Mouse (Mus musculus) stomach, postnatal 0 days (tissue): ENCODE measurements around the gene Fam83g. TPM values are rescaled to one million over a fixed set of nuclear protein-coding genes. Genes with fewer than 3 reads are reported as not detected.

Experiments
- ATAC-seq: fragments of 200-750 bp; cut with Nextera tagmentation; 2 replicates; pipeline ENCODE4 v1.8.0; 2017; ENCODE audit not compliant: low FRiP score, low TSS enrichment
- DNase-seq: peaks from one replicate; pipeline ENCODE4 v3.0.0-alpha.2; 2016; ENCODE audit warnings: low spot score
- H3K27ac ChIP-seq: fragments of 300-500 bp; sonication (generic); replicated peaks from 2 replicates; pipeline ENCODE4 v1.5.1; 2014; ENCODE audit warnings: mild to moderate bottlenecking, control low read depth
- H3K27me3 ChIP-seq: fragments of 300-500 bp; sonication (generic); 2 replicates; pipeline ENCODE4 v1.6.1; 2014; ENCODE audit warnings: low read length; ENCODE audit not compliant: control insufficient read depth, insufficient read depth
- H3K36me3 ChIP-seq: fragments of 300-500 bp; sonication (generic); 2 replicates; pipeline ENCODE4 v1.6.1; 2014; ENCODE audit warnings: low read length, mixed read lengths; ENCODE audit not compliant: control insufficient read depth, insufficient read depth
- H3K4me1 ChIP-seq: fragments of 300-500 bp; sonication (generic); replicated peaks from 2 replicates; pipeline ENCODE4 v1.6.1; 2014; ENCODE audit warnings: antibody characterized with exemption; ENCODE audit not compliant: control insufficient read depth, insufficient read depth
- H3K4me2 ChIP-seq: fragments of 300-500 bp; sonication (generic); replicated peaks from 2 replicates; pipeline ENCODE4 v1.6.1; 2014; ENCODE audit warnings: low read depth, mild to moderate bottlenecking, control low read depth, moderate library complexity
- H3K4me3 ChIP-seq: fragments of 300-500 bp; sonication (generic); 2 replicates; pipeline ENCODE4 v1.5.1; 2014; ENCODE audit warnings: low read depth, low read length, control low read depth
- H3K9ac ChIP-seq: fragments of 300-500 bp; sonication (generic); 2 replicates; pipeline ENCODE4 v1.6.1; 2014; ENCODE audit warnings: mild to moderate bottlenecking, low read length, control low read depth, mixed read lengths
- H3K9me3 ChIP-seq: fragments of 300-500 bp; sonication (generic); 2 replicates; pipeline ENCODE4 v1.6.1; 2016; ENCODE audit warnings: low read length; ENCODE audit not compliant: control insufficient read depth
- CTCF ChIP-seq: IDR thresholded peaks from 2 replicates; pipeline ENCODE4 v1.5.1; 2016; ENCODE audit warnings: antibody characterized with exemption, low read depth, mild to moderate bottlenecking, moderate library complexity
- EP300 ChIP-seq: optimal IDR thresholded peaks from 2 replicates; pipeline ENCODE3; 2016; ENCODE audit warnings: antibody characterized with exemption
- WGBS: fragments of 180-500 bp; shearing (Covaris S2); extraction: QIAGEN DNeasy Blood & Tissue Kit; methylation state at CpG from one replicate; pipeline ENCODE4 v1.1.7; 2014; 5-methylcytosine and 5-hydroxymethylcytosine counted together
- polyA plus RNA-seq: library from polyadenylated mRNA; unstranded; fragments of >200 nt; fragmentation: Nextera tagmentation; extraction: Ambion mirVana; gene quantifications from 2 replicates; pipeline ENCODE4 v1.2.1, GENCODE M21; 2015

The Fam83g gene
- polyA plus RNA-seq, 1 experiment from 2014 or later: 4.5 TPM

- Histone ChIP-seq H3K9ac (no peak overlapping the region), H3K36me3 (peaks cover 7% of the 10 kb centered on the region; the same call in 1 of the 2 replicates), H3K9me3 (no peaks in the 10 kb centered on the region), H3K4me2 (no peak overlapping the region), H3K27ac (no peak overlapping the region), H3K4me3 (no peak overlapping the region), H3K27me3 (no peaks in the 10 kb centered on the region), H3K4me1 (no peaks in the 10 kb centered on the region)
- ATAC-seq: no peak
- WGBS: 88% methylated on average over 7 of the region's 7 CpGs
- TF ChIP-seq EP300 (no peak), CTCF (no peak)
- no peak for DNase-seq
Observed at GRCm38 (mm10) chr11:61732672-61733071, 48.8 kb downstream of the Fam83g start.

- Histone ChIP-seq H3K9me3 (no peaks in the 10 kb centered on the region), H3K36me3 (peaks cover 14% of the 10 kb centered on the region; the same call in 1 of the 2 replicates)
- DNase-seq: no peak
Observed at GRCm38 (mm10) chr11:61737290-61737689, 53.4 kb downstream of the Fam83g start.

GRCm38 (mm10) chr11:61740500-61740899 lies 56.6 kb downstream of the Fam83g start:
- Histone ChIP-seq H3K9ac (no peak overlapping the region), H3K27ac (no peak overlapping the region), H3K4me1 (no peaks in the 10 kb centered on the region), H3K4me2 (no peak overlapping the region), H3K4me3 (no peak overlapping the region), H3K36me3 (peaks cover 14% of the 10 kb centered on the region; the same call in 1 of the 2 replicates), H3K27me3 (no peaks in the 10 kb centered on the region), H3K9me3 (no peaks in the 10 kb centered on the region)
- WGBS: 96% methylated on average over 1 of the region's 1 CpGs
- DNase-seq (no peak), ATAC-seq (no peak)
- peak; percentile 22 for TF ChIP-seq CTCF
- TF ChIP-seq EP300: no peak

More at GRCm38 (mm10) chr11:61737290-61737689, 53.4 kb downstream of the Fam83g start:
- no peak for ATAC-seq
- Histone ChIP-seq H3K9ac (no peak overlapping the region), H3K4me3 (no peak overlapping the region), H3K27ac (no peak overlapping the region), H3K4me2 (no peak overlapping the region), H3K4me1 (no peaks in the 10 kb centered on the region), H3K27me3 (no peaks in the 10 kb centered on the region)
- no peak for TF ChIP-seq EP300
- TF ChIP-seq CTCF: no peak
- WGBS: 93% methylated on average over 1 of the region's 1 CpGs

DNA sequence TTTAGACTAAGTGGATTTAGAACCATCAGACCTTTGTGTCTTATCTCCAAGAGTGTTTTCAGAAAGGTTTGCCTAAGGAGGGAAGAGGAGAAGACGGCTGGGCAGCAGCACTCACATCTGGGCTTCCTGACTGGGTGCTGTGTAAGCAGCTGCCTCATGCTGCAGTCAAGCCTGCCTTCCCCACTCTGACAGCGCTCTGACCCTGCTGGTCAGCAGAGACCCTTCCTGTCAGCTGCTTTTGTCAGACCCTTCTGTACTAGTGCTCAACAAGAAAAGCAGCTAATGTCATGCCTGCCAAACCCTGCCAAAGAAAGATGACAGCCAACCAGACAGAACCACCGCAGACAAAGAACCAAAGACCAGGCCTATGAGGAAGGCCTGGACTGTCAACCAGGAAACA lies 59.9 kb downstream of the Fam83g start:
- no peaks in the 10 kb centered on the region for H3K4me1 ChIP-seq
- H3K9ac ChIP-seq: no peak overlapping the region
- DNase-seq (no peak), ATAC-seq (no peak)
- H3K27ac ChIP-seq: no peak overlapping the region
- no peaks in the 10 kb centered on the region for H3K9me3 ChIP-seq
- TF ChIP-seq EP300 (no peak), CTCF (no peak)
- H3K27me3 ChIP-seq: no peaks in the 10 kb centered on the region
- no peak overlapping the region for H3K4me2 ChIP-seq
- H3K36me3 ChIP-seq: peaks cover 10% of the 10 kb centered on the region
- 74% methylated on average over 3 of the region's 3 CpGs for WGBS
- H3K4me3 ChIP-seq: no peak overlapping the region

- Histone ChIP-seq H3K27ac (no peak overlapping the region), H3K27me3 (no peaks in the 10 kb centered on the region), H3K4me1 (no peaks in the 10 kb centered on the region), H3K9me3 (no peaks in the 10 kb centered on the region), H3K4me3 (no peak overlapping the region), H3K36me3 (peaks cover 10% of the 10 kb centered on the region), H3K4me2 (no peak overlapping the region), H3K9ac (no peak overlapping the region)
- 74% methylated on average over 3 of the region's 3 CpGs for WGBS
- no peak for DNase-seq
- ATAC-seq: no peak
- no peak for TF ChIP-seq EP300
- TF ChIP-seq CTCF: peak; percentile 48
Observed at GRCm38 (mm10) chr11:61744460-61744859, 60.6 kb downstream of the Fam83g start.

DNA sequence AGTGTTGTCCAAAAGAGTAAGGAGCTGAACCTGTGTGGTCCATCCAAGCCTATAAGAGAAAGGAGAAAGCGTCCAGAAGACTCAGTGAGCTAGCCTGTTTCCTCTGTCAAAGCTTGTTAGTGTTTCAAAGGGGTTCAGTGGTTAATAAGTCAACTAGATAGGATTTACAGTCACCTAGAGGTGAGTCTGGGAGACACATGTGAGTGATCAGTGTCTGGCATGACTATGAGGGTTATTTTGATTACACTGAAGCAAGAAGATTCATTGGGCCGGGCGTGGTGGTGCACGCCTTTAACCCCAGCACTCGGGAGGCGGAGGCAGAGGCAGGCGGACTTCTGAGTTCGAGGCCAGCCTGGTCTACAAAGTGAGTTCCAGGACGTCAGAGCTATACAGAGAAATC lies 61.9 kb downstream of the Fam83g start:
- Histone ChIP-seq H3K27ac (no peak overlapping the region), H3K4me1 (no peaks in the 10 kb centered on the region), H3K9me3 (no peaks in the 10 kb centered on the region), H3K27me3 (no peaks in the 10 kb centered on the region), H3K9ac (no peak overlapping the region), H3K4me2 (no peak overlapping the region), H3K36me3 (peaks cover 6% of the 10 kb centered on the region), H3K4me3 (no peak overlapping the region)
- no peak for ATAC-seq
- no peak for DNase-seq
- whole genome bisulfite sequencing: 90% methylated on average over 9 of the region's 9 CpGs
- TF ChIP-seq CTCF (no peak), EP300 (no peak)
